Comparison of ENCODE assay signal across 12 mouse cellular contexts in the genomic region with DNA sequence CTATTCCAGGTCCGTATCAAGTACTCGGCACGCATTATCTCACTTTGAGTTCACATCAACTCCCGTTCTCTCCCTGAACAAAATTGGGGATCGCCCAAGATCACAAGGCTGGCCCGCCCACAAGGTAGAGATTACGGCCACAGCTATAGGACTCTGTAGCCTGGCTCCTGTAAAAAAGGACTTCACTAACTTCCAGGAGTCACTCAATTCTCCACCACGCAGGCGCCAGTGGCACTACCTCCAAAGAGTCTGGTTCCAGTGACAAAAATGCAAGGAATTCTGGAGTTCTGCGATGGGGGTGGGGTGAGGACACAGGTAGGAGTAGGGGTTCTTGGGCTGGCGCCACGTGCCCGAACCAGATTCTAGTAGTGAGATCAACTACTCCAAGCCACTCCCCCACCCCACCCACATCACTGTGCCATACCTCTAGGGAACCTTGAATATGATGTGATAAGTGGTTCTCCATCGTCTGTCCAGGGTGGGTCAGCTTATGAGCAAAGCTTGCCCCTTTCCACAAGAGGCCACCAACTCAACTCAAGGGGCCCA. TPM values are rescaled to one million over a fixed set of nuclear protein-coding genes. Genes with fewer than 3 reads are reported as not detected.
DNase-seq lines count a peak whose midpoint lies in the region; ATAC-seq and TF ChIP-seq lines count a peak whose summit lies in the region.
"Had no signal": no experiment of that assay in that cellular context is flagged by ENCODE, and none has a peak within 500 bp of the region (broad histone marks: within the 10 kb centered on the region; RNA-seq: fewer than 3 reads in every experiment).

No protein-coding gene starts in this region.

- no peaks in the 10 kb centered on the region for H3K9me3 ChIP-seq in heart, embryonic 13.5 days
- no peaks in the 10 kb centered on the region for H3K9me3 ChIP-seq in lung, postnatal 0 days (ENCODE audit: low read length)
- no peaks in the 10 kb centered on the region for H3K9me3 ChIP-seq in intestine, embryonic 15.5 days
- no peaks in the 10 kb centered on the region for H3K9me3 ChIP-seq in stomach, embryonic 16.5 days (replicated peaks; ENCODE audit: control insufficient read depth, low read length)
- H3K9me3 ChIP-seq: neural tube, embryonic 15.5 days had no signal

- no peak for DNase-seq in heart, postnatal 4 days
- peak; percentile 58 for DNase-seq in lung, postnatal 0 days (ENCODE audit: low spot score)
- no peak for DNase-seq in lung, postnatal 36 days
- DNase-seq in left cerebral cortex, adult 11 months (ENCODE audit: low spot score), result no peak
- DNase-seq in cerebellum, postnatal 10 days, result no peak
- DNase-seq: right cerebral cortex, postnatal 4 days had no signal

- ATAC-seq in heart, embryonic 13.5 days (ENCODE audit: extremely low read depth, insufficient number of reproducible peaks, low FRiP score, low TSS enrichment), result no peak
- ATAC-seq in lung, postnatal 0 days, result peak; percentile 24; the same call in 1 of the 2 replicates
- no peak for ATAC-seq in intestine, embryonic 15.5 days
- no peak for ATAC-seq in stomach, embryonic 16.5 days (ENCODE audit: insufficient read depth, low FRiP score)
- ATAC-seq: forebrain, embryonic 14.5 days had no signal

- H3K27ac ChIP-seq in heart, embryonic 13.5 days (replicated peaks), result no peak overlapping the region
- peak overlapping the region; percentile 92 for H3K27ac ChIP-seq in lung, postnatal 0 days (ENCODE audit: low read length)
- no peak overlapping the region for H3K27ac ChIP-seq in intestine, embryonic 15.5 days
- peak overlapping the region; percentile 96 for H3K27ac ChIP-seq in stomach, embryonic 16.5 days (ENCODE audit: low read length)
- H3K27ac ChIP-seq: neural tube, embryonic 15.5 days had no signal

- no peak for TF ChIP-seq EP300 in lung, postnatal 0 days (IDR thresholded peaks at IDR 0.05)

- peak overlapping the region; percentile 75 for H3K4me2 ChIP-seq in heart, embryonic 13.5 days
- H3K4me2 ChIP-seq in lung, postnatal 0 days (replicated peaks; ENCODE audit: low read depth, low read length), result peak overlapping the region; percentile 77
- H3K4me2 ChIP-seq in intestine, embryonic 15.5 days (replicated peaks), result peak overlapping the region; percentile 86
- H3K4me2 ChIP-seq in stomach, embryonic 16.5 days (ENCODE audit: low read depth, low read length), result peak overlapping the region; percentile 59

- WGBS in heart, embryonic 13.5 days, result 77% methylated on average over 14 of the region's 14 CpGs
- WGBS in lung, postnatal 0 days, result 70% methylated on average over 14 of the region's 14 CpGs
- 85% methylated on average over 14 of the region's 14 CpGs for WGBS in intestine, embryonic 15.5 days
- WGBS in stomach, embryonic 16.5 days, result 83% methylated on average over 14 of the region's 14 CpGs

- peaks cover 18% of the 10 kb centered on the region for H3K4me1 ChIP-seq in heart, embryonic 13.5 days
- H3K4me1 ChIP-seq in lung, postnatal 0 days (ENCODE audit: insufficient read depth, low read depth, low read length), result no peaks in the 10 kb centered on the region; the same call in 1 of the 2 replicates
- peaks cover 12% of the 10 kb centered on the region; the same call in 1 of the 2 replicates for H3K4me1 ChIP-seq in intestine, embryonic 15.5 days (replicated peaks)
- peaks cover 6% of the 10 kb centered on the region; the same call in 1 of the 2 replicates for H3K4me1 ChIP-seq in stomach, embryonic 16.5 days (ENCODE audit: control insufficient read depth, insufficient read depth, low read length)

- no peak for TF ChIP-seq CTCF in lung, postnatal 0 days (IDR thresholded peaks at IDR 0.05)

- H3K4me3 ChIP-seq in heart, embryonic 13.5 days, result peak overlapping the region; percentile 54; the same call in 1 of the 2 replicates
- H3K4me3 ChIP-seq in lung, postnatal 0 days (ENCODE audit: low read depth, low read length), result peak overlapping the region; percentile 47; the same call in 1 of the 2 replicates
- peak overlapping the region; percentile 46 for H3K4me3 ChIP-seq in intestine, embryonic 15.5 days (replicated peaks)
- peak overlapping the region; percentile 47 for H3K4me3 ChIP-seq in stomach, embryonic 16.5 days (replicated peaks; ENCODE audit: low read length)

- peaks cover 15% of the 10 kb centered on the region for H3K27me3 ChIP-seq in heart, embryonic 13.5 days (replicated peaks)
- no peaks in the 10 kb centered on the region for H3K27me3 ChIP-seq in lung, postnatal 0 days (replicated peaks; ENCODE audit: insufficient read depth, low read length)
- H3K27me3 ChIP-seq in intestine, embryonic 15.5 days (replicated peaks), result no peaks in the 10 kb centered on the region; the same call in 1 of the 2 replicates
- no peaks in the 10 kb centered on the region for H3K27me3 ChIP-seq in stomach, embryonic 16.5 days (ENCODE audit: control insufficient read depth, insufficient read depth, low read length)

- no peak overlapping the region for H3K9ac ChIP-seq in heart, embryonic 13.5 days
- no peak overlapping the region for H3K9ac ChIP-seq in lung, postnatal 0 days (replicated peaks; ENCODE audit: low read depth)
- H3K9ac ChIP-seq in intestine, embryonic 15.5 days, result no peak overlapping the region
- no peak overlapping the region for H3K9ac ChIP-seq in stomach, embryonic 16.5 days (ENCODE audit: low read length)
- H3K9ac ChIP-seq: neural tube, embryonic 15.5 days had no signal

- no peaks in the 10 kb centered on the region for H3K36me3 ChIP-seq in heart, embryonic 13.5 days
- H3K36me3 ChIP-seq in lung, postnatal 0 days (ENCODE audit: insufficient read depth, low read length), result no peaks in the 10 kb centered on the region
- no peaks in the 10 kb centered on the region for H3K36me3 ChIP-seq in intestine, embryonic 15.5 days
- no peaks in the 10 kb centered on the region for H3K36me3 ChIP-seq in stomach, embryonic 16.5 days (ENCODE audit: control insufficient read depth, insufficient read depth, low read length)
- H3K36me3 ChIP-seq: neural tube, embryonic 15.5 days had no signal

RNA-seq across cellular contexts. Expression of a gene that starts 1.5 kb away (rescaled TPM):
- 5.1 and 7.0 TPM in 2 replicates for polyA plus RNA-seq in heart, embryonic 13.5 days (2015; fragmentation: Nextera tagmentation; extraction: Ambion mirVana)
- 10 to 100 TPM; 18.3 to 18.9 TPM for total RNA-seq in heart, postnatal 4 days (2021)
- polyA plus RNA-seq in lung, postnatal 0 days (2015; fragmentation: Nextera tagmentation; extraction: Ambion mirVana), result 22.9 and 24.6 TPM in 2 replicates
- polyA plus RNA-seq in intestine, embryonic 15.5 days (2015; fragmentation: Nextera tagmentation; extraction: Ambion mirVana), result 34.8 and 35.4 TPM in 2 replicates
- 41.2 and 46.4 TPM in 2 replicates for polyA plus RNA-seq in stomach, embryonic 16.5 days (2015; fragmentation: Nextera tagmentation; extraction: Ambion mirVana)

RNA-seq across cellular contexts. Expression of a gene that starts 7.6 kb away (rescaled TPM):
- polyA plus RNA-seq in heart, embryonic 13.5 days (2015; fragmentation: Nextera tagmentation; extraction: Ambion mirVana), result 17.2 and 18.7 TPM in 2 replicates
- total RNA-seq in heart, postnatal 4 days (2021), result 100 to 1,000 TPM; 146 to 176 TPM
- 49.2 and 52.3 TPM in 2 replicates for polyA plus RNA-seq in lung, postnatal 0 days (2015; fragmentation: Nextera tagmentation; extraction: Ambion mirVana)
- polyA plus RNA-seq in intestine, embryonic 15.5 days (2015; fragmentation: Nextera tagmentation; extraction: Ambion mirVana), result 16.2 and 16.8 TPM in 2 replicates
- polyA plus RNA-seq in stomach, embryonic 16.5 days (2015; fragmentation: Nextera tagmentation; extraction: Ambion mirVana), result 13.2 and 16.5 TPM in 2 replicates

RNA-seq across cellular contexts. Expression of a gene that starts 50.0 kb away (rescaled TPM):
- 11.4 and 12.0 TPM in 2 replicates for polyA plus RNA-seq in heart, embryonic 13.5 days (2015; fragmentation: Nextera tagmentation; extraction: Ambion mirVana)
- 10 to 100 TPM; 13.0 to 15.0 TPM for total RNA-seq in heart, postnatal 4 days (2021)
- 5.9 and 8.3 TPM in 2 replicates for polyA plus RNA-seq in lung, postnatal 0 days (2015; fragmentation: Nextera tagmentation; extraction: Ambion mirVana)
- 9.0 and 11.1 TPM in 2 replicates for polyA plus RNA-seq in intestine, embryonic 15.5 days (2015; fragmentation: Nextera tagmentation; extraction: Ambion mirVana)
- 11.3 and 11.8 TPM in 2 replicates for polyA plus RNA-seq in stomach, embryonic 16.5 days (2015; fragmentation: Nextera tagmentation; extraction: Ambion mirVana)

RNA-seq across cellular contexts. Expression of a gene that starts 52.2 kb away (rescaled TPM):
- 0.79 and 1.1 TPM in 2 replicates for polyA plus RNA-seq in heart, embryonic 13.5 days (2015; fragmentation: Nextera tagmentation; extraction: Ambion mirVana)
- total RNA-seq in heart, postnatal 4 days (2021), result 1 to 10 TPM; 4.6 to 5.8 TPM
- polyA plus RNA-seq in lung, postnatal 0 days (2015; fragmentation: Nextera tagmentation; extraction: Ambion mirVana), result 0.23 and 0.36 TPM in 2 replicates
- 0.28 and 0.40 TPM in 2 replicates for polyA plus RNA-seq in intestine, embryonic 15.5 days (2015; fragmentation: Nextera tagmentation; extraction: Ambion mirVana)
- 0.47 and 0.90 TPM in 2 replicates for polyA plus RNA-seq in stomach, embryonic 16.5 days (2015; fragmentation: Nextera tagmentation; extraction: Ambion mirVana)
- total RNA-seq: granulocyte monocyte progenitor cell, adult 5-6 weeks had no signal

RNA-seq across cellular contexts. Expression of a gene that starts 56.5 kb away (rescaled TPM):
- polyA plus RNA-seq in heart, embryonic 13.5 days (2015; fragmentation: Nextera tagmentation; extraction: Ambion mirVana), result 0.29 and 0.61 TPM in 2 replicates
- total RNA-seq in heart, postnatal 4 days (2021), result 1 to 10 TPM; 1.3 to 1.5 TPM
- polyA plus RNA-seq in lung, postnatal 0 days (2015; fragmentation: Nextera tagmentation; extraction: Ambion mirVana), result 0.08 TPM in 1 of 2 replicates, not detected in the other
- 0.54 and 0.64 TPM in 2 replicates for polyA plus RNA-seq in intestine, embryonic 15.5 days (2015; fragmentation: Nextera tagmentation; extraction: Ambion mirVana)
- polyA plus RNA-seq in stomach, embryonic 16.5 days (2015; fragmentation: Nextera tagmentation; extraction: Ambion mirVana), result 0.30 and 0.45 TPM in 2 replicates

Comparison
In these comparisons a context has a peak if more than half of its experiments do, and no peak if none do; other contexts are left out.
1. H3K27ac ChIP-seq: peak in lung, postnatal 0 days (single experiment) and stomach, embryonic 16.5 days (single experiment); none in heart, embryonic 13.5 days (single experiment) and intestine, embryonic 15.5 days (single experiment).
2. Peak in every context shown above with its lines, with median percentiles within 50 percentile points of each other: H3K4me2 ChIP-seq and H3K4me3 ChIP-seq.